Mouse (Mus musculus): ENCODE results near the gene Lhfpl5. TPM values are rescaled to one million over a fixed set of nuclear protein-coding genes. Genes with fewer than 3 reads are reported as not detected.

Gene Lhfpl5
- not detected for total RNA-seq (2023)

DNA sequence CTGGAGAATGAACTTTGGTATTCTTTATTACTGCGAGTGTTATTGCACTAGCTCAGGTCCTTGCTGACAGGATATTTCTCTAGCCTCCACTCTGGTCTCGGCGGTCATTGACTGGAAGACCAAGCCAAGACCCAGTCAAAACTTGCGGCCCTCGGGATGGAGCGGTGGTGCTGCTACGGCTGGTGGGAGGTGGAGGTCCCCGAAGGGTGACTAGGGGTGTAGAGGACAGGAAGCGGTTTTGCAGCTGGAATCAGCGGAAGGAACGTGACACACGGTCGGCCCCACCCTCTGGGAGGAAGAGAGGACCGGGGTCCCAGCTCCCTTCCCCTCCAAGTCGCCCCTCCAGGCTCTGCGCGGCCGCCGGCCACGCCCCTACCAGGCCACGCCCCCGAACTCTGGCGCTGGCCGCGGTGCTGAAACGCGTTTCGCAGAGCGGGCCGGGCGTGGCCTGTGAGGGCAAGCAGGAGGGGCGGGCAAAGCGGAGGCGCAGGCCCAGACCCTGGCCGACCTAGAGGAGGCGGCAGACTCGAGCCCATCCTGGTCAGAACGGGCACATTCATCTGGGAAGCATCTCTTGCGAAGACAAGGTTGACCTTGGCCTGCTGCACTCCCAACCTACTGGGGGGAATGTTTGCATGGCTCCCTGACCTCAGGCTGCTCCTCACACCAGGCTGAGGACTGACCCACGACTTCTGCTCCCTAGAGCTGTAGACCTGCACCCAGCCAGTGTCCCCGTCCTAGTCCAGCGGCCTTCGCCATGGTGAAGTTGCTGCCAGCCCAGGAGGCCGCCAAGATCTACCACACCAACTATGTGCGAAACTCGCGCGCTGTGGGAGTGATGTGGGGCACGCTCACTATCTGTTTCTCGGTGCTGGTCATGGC lies at the start of gene Lhfpl5:
Gene Lhfpl5 (plus strand): TSS at position 398 of the 882 bp plus-strand sequence.

DNA sequence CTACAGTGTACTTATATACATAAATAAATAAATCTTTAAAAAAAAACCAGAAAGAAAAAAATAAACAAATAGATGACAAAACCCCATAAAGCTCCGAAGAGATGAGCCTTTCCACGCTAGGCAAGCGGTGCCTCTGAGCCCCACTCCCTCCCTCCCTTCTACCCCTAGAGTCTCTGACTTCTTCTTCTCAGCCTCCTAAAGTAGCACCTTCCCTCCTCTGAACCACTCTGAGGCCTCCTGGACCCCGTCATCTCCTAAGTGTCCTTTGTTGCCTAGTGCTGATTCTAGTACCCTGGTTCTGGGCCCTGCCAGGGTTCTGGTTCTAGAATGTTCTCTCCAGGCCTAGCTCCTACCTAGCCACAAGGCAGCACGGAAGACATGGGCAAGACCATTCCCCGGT lies 44.9 kb upstream of the Lhfpl5 start, which contains the start of gene Armc12:
Gene Armc12 (plus strand): TSS at position 301 of the 400 bp plus-strand sequence.

DNA sequence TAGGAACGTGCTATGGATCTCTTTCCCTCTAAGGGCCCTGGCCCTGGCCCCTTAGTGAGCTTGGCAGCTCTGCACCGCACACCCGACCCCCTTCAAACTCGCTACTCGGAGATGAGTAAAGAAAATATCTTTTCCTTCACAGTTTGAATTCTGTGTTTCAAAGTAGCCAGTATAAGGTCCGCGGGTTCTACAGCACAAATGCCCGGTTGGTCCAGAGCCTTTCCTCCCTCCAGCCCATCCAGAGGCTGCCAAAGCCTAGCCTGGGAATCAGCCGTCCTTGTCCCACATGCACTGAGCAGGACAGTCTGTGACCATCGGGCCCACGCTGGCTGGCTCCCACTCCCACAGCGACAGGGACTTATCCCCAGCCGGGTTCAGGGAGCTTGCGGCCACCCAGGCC lies 26.3 kb upstream of the Lhfpl5 start, which contains the start of gene Clpsl2:
Gene Clpsl2 (plus strand): TSS at position 301 of the 400 bp plus-strand sequence.

DNA sequence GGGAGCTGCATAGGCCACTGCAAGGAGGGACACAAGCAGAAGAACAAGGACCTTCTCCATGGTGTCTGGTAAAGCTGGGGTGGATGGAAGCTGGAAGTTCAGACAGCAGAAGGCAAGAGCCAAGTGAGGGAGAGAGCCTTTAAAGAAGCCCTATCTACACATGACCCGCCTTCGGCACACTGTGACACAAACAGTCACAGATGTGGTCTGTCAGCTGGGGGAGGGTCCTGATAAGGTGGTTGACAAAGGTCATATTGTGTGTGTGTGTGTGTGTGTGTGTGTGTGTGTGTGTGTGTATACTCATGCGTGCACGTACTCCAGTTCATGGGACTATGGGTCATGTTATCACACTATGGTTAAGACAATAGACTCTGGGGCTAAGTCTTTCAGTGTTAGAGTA lies 14.8 kb upstream of the Lhfpl5 start, which contains the start of gene Clps:
Gene Clps (minus strand): TSS at position 169 of the 400 bp plus-strand sequence.

DNA sequence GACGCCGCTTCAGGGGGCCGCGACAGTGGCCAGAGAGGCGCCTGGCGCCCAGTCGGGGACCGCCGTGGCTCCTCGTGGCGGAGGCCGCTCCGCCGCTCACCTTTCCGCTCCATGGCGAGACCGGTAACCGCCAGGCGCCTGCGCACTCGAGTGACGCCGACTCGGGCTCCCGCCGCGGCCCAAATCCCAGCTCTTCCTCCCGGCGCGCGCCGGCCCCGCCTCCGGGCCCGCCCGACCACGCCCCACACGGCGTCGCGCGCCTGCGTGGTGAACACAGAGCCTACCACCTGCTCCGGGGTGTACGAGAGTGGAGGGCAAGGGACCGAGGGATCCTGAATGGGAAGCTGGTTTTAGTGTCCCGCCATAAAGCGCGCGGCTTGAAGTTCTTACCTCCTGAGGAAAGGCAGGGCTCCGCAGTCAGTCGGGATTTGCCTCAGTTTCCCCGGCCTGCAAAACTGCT lies 46.9 kb downstream of the Lhfpl5 start, which contains the start of gene Srpk1:
Gene Srpk1 (minus strand): TSS at position 410 of the 460 bp plus-strand sequence.

Other genes starting within 250 kb of the Lhfpl5 start
- gene Rpl10a, start 247.2 kb upstream of the Lhfpl5 start, total RNA-seq (2023) = 100 to 1,000 TPM; 587 to 664 TPM
- gene Tead3, start 224.8 kb upstream of the Lhfpl5 start, total RNA-seq (2023) = 1 to 10 TPM in 1 of 2 experiments, under 1 TPM in 1; 0.88 to 1.4 TPM
- gene Tulp1, start 210.4 kb upstream of the Lhfpl5 start, total RNA-seq (2023) = not detected
- gene Fkbp5, start 58.1 kb upstream of the Lhfpl5 start, total RNA-seq (2023) = 10 to 100 TPM; 36.6 to 47.0 TPM
- gene Armc12, start 44.8 kb upstream of the Lhfpl5 start, total RNA-seq (2023) = 1 to 10 TPM; 1.1 to 1.8 TPM
- gene Clpsl2, start 26.2 kb upstream of the Lhfpl5 start, total RNA-seq (2023) = not detected
- not detected for gene Clps, start 14.9 kb upstream of the Lhfpl5 start, total RNA-seq (2023)
- gene Srpk1, start 47.1 kb downstream of the Lhfpl5 start, total RNA-seq (2023) = 10 to 100 TPM; 57.5 to 66.0 TPM
- 1 to 10 TPM; 2.2 to 3.3 TPM for gene Slc26a8, start 114.6 kb downstream of the Lhfpl5 start, total RNA-seq (2023)
- 100 to 1,000 TPM; 212 to 226 TPM for gene Mapk14, start 115.7 kb downstream of the Lhfpl5 start, total RNA-seq (2023)
- gene AC170998.1, start 150.4 kb downstream of the Lhfpl5 start, total RNA-seq (2023) = 10 to 100 TPM; 15.1 to 15.5 TPM
- gene Mapk13, start 193.7 kb downstream of the Lhfpl5 start, total RNA-seq (2023) = 100 to 1,000 TPM; 149 to 167 TPM
- gene Brpf3, start 225.4 kb downstream of the Lhfpl5 start, total RNA-seq (2023) = 10 to 100 TPM; 52.6 to 62.7 TPM